Mouse (Mus musculus) cerebellum, adult 11 months (tissue): Measurements from ENCODE around the gene Lpp.

Experiments
- DNase-seq: peaks from one replicate; pipeline ENCODE4 v3.0.0; 2022

Gene Lpp

GRCm38 (mm10) chr16:24392651-24393555, at the start of gene Lpp:
Gene Lpp, plus strand, starts transcription at chr16:24393507.
- no peak for DNase-seq

GRCm38 (mm10) chr16:24347582-24348411, 45.5 kb upstream of the Lpp start:
- no peak for DNase-seq

GRCm38 (mm10) chr16:24350306-24350705, 43.0 kb upstream of the Lpp start:
- no peak for DNase-seq

GRCm38 (mm10) chr16:24350751-24351150, 42.6 kb upstream of the Lpp start:
- no peak for DNase-seq

DNA sequence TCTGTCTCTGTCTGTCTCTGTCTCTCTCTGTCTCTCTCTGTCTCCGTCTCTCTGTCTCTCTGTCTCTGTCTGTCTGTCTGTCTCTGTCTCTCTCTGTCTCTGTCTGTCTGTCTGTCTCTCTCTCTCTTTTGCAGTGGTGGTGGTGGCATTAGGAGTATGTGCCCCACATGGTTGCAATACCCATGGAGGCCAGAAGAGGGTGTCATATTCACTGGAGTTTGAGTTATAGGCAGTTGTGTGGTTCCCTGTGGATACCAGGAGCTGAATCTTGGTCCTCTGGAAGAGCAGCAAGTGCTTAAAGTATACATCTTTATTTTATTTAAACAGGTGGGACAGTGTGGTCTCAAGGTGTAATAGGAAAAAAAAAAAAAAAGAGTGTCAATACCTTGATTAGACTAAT, 41.5 kb upstream of the Lpp start:
- DNase-seq = no peak

GRCm38 (mm10) chr16:24353816-24354215, 39.5 kb upstream of the Lpp start:
- no peak for DNase-seq

DNA sequence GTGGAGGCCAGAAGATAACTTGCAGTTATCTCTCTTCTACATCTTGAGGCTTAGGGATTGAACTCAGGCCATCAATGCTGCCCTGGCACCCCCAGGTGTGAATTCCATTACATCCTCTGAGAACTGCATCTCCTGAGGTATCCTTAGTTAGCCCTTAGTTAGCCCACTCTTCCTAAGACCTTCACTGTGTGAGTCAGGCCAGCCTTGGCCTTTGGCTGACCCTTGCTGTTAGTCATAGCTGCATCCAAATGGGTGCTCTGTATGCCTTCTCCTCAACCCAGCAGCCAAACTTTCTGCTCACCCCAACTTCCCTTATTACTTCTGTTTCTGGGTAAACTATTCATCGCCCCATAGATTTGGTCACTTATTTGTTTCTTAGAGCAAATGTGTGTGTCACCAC, 31.6 kb upstream of the Lpp start:
- no peak for DNase-seq

DNA sequence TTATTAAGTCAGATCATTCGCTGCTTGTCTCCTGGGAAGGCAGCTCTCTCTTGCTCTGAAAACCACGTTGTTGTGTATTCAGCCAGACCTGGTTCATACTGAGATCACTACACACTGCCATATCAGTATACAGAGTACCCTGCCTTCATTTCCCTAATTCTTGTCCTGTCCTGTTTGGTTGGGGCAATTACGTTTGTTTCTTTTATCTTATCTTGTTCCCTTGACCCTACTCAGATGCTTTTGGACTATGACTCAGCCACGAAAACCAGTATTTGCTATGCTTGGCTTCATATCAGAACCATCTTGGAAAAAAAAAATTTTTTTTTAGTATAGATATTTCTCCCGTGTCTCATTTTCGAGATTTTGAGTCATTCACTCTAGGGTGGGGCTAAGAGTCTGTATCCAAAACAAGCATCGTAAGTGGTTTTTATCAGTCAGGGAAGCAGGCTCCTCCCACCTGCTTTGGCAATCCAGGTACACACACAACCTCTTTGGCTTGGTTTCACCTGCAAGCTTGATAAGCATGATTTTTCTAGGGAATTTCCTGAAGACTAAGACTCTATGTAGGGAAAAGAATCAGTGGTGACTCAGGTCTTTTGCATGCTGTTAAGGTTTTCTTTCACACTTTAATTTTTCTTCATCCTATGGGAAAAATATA, 29.1 kb upstream of the Lpp start:
- DNase-seq = no peak

DNA sequence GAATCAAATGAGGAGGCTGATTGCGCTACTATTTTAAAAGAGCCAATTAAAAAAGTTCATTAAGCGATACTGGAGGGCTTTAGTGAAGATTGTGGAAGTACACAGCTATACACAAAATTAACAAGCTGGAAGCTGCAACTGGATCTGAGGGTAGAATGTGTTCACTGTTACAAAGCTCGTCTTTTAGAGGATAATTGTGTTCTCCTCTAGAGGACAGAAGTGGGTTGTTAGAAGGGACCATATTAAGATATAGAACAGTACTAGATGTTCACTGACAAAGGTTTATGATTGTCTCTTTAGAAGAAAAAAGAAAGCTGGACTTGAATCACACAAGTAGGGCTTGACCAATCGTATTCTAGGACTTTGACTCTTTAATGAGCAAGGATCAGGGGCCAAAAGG, 27.4 kb upstream of the Lpp start:
- no peak for DNase-seq

DNA sequence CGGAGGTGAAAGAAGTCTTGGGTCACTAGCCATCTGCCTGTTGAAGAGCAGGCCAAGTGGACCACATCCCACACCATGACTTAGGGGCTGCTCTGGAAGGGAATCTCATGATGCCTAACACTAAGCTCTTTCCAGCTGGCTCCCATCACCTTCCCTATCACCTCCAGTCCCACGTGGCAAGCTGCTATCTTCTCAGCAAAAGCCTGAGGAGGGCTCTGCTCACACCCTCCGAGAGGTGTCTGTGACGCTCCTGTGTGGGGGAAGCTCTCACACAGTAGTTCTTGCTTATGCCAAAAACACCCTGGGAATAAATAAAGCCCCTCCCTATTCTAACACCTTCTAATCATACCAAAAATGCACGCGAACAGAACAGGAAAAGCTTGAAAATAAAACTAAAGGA, 26.2 kb upstream of the Lpp start:
- no peak for DNase-seq

GRCm38 (mm10) chr16:24367506-24367905, 25.8 kb upstream of the Lpp start:
- DNase-seq = no peak

DNA sequence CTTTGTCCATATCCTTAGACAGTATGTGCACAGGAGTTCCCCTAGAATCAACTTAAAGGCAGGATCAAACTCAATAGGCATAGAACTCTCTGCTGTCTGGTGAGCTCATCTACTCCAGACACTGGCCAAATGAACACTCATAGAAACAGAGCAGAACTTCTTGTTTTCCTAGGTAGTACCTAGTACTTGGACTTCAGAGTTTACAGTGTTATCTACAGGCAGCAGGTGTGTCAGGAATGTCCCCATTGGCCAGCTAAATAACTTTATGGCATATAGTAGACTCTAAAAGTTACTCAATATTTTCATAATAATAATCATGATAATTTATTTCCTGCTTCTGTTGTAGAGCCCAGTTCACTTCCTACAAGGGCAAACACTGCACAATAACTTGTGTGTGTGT, 16.8 kb upstream of the Lpp start:
- DNase-seq = no peak

GRCm38 (mm10) chr16:24390596-24390995, 2.7 kb upstream of the Lpp start:
- peak; percentile 89 for DNase-seq

GRCm38 (mm10) chr16:24391111-24391510, 2.2 kb upstream of the Lpp start:
- DNase-seq = no peak

- DNase-seq = no peak
These were observed 1.4 kb upstream of the Lpp start for GRCm38 (mm10) chr16:24391901-24392300.

DNA sequence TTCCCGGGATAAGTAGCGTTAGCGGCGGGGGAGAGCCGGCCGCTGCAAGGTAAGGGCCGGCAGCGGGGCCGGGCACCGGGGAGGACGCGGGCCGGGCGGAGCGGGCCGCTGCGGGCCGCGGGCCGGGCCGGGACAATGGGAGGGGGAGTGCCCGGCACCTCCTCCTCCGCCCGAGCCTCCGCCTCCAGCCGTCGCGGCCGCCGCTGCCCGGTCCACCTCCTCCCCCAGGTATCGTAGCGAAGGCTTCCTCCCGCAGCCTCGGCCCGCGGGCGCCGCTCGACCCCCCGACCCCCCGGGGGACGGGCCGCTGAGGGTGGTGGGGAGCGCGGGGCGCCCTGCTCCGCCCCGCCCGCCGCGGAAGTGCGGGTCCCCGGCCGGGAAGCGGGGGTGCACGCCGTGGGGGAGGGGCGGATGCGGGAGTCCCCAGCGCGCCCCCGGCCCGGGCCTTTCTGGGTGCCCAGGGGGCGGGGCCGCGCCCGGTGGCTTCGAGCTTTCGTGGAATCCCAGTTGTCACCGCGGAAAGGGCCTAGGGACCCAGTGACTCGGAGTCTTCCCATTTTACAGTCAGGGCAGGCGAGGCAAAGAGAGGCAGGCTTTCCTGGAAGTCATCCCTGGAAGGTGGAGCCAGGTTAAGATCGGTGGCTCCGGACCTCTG, 376 bp downstream of the Lpp start:
- peak; percentile 64 for DNase-seq

DNA sequence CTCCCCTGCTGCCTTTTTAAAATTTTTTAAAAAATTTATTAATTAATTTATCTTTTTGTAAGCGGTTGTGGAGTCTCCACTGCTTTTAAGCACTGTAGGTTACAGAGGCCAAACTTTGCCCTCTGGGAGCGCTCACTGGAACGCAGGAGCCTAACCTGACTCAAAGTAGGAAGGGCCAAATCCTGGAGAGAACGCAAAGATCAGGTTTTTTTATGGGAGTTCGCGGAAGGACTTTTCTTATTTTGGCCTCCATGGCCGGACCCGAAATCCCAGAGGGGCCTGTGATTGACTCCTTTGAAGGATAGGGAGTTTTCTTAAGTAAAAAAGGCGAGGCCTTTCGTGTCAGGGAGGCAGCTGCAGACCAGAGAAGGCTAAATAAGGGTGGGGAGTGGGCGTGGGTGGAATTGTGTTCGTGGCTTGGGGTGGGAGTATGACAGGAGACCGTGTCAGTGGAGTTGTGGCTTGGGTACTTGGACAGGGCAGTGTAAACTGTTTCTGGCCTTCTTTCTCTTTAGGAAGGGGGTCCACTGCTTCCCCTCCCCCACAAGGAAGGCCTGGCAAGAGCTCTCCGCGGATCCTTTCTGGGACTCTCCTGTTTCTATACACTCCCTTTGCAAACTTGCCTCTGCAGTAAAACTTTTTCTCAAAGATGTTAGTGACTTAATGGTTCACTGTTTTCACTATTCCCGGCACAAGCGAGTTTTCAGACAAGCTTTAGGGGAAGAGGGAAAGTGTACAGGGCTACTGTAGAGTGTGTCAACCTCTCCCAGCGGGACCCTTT, 1.1 kb downstream of the Lpp start:
- no peak for DNase-seq

DNA sequence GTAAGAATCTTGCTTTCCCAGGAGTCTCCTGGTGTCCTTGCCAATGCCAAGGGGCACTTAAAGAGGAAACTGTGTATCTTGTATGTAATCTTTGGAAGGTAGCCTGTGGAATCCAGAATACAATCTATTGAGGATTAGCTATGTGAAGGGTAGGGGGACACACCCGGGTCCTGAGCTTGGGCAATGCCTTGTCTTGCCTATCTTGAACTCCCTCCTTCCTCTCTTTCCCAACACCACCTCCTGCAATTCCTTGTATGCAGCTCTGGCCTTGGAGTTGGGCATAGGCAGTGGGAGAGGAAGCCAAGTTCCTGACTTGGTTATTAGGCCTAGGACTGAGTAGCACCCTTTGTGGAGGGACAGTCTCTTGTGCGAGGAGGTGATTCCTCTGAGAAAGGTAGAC, 1.8 kb downstream of the Lpp start:
- DNase-seq = no peak

DNA sequence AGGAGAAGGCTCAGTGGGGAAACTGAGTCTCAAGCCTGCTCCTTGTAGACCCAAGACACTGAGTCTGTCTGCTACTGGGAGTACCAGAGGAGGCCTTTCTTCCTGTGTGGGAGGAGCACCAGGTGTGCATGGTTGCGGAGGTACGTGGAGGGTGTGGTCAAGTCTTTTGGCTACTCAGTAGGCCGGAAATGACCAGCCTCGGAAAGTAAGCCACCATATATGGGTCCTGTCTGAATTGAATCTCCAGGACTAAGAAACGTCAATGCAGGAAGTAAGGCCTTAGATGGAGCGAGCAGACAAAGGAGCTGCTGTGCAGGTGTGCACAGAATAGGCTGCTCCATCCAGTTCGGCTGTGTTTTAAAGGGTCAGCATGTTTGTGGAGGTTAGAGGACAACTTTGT, 3.2 kb downstream of the Lpp start:
- DNase-seq = no peak

- DNase-seq = no peak
These were observed 5.2 kb downstream of the Lpp start for GRCm38 (mm10) chr16:24398476-24398875.

DNA sequence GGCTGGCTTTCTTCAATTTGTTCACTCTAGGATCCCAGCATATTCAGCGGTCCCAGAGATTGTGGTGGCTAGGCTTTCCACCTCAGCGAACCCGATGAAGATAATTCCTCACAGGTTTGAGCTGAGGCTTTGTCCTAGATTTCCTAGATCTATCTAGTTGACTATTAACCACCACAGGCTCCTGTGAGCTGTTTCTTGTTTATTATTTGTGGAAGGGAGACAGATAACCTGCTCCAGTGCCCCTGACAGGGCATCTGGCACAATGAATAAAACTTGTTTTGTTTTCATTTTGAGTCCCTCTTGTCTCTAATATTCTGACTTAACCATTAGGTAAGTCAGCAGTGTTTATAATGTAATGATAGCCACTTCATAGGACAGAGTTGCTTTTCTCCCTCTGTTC, 5.6 kb downstream of the Lpp start:
- no peak for DNase-seq

- no peak for DNase-seq
These were observed 6.2 kb downstream of the Lpp start for GRCm38 (mm10) chr16:24399524-24399923.
